Mouse (Mus musculus) WW6 (cell line): ENCODE results near the gene Secisbp2l.

Source experiments
- DNase-seq: peaks from one replicate; pipeline ENCODE4 v3.0.0-alpha.2; 2013; ENCODE audit warnings: low read depth, low spot score

Gene Secisbp2l

GRCm38 (mm10) chr2:125783868-125784267, 1.2 kb upstream of the Secisbp2l start:
- DNase-seq: no peak

- no peak for DNase-seq
Measured at GRCm38 (mm10) chr2:125781978-125782718, 522 bp downstream of the Secisbp2l start.

- DNase-seq: no peak
Measured at GRCm38 (mm10) chr2:125781006-125781405, 1.7 kb downstream of the Secisbp2l start.

- no peak for DNase-seq
Measured at GRCm38 (mm10) chr2:125778380-125778779, 4.3 kb downstream of the Secisbp2l start.

GRCm38 (mm10) chr2:125777018-125777417, 5.7 kb downstream of the Secisbp2l start:
- DNase-seq: no peak

- no peak for DNase-seq
Measured at GRCm38 (mm10) chr2:125775661-125776060, 7.0 kb downstream of the Secisbp2l start.

GRCm38 (mm10) chr2:125774846-125775245, 7.8 kb downstream of the Secisbp2l start:
- DNase-seq: no peak

- DNase-seq: no peak
Measured at GRCm38 (mm10) chr2:125765029-125765428, 17.6 kb downstream of the Secisbp2l start.

GRCm38 (mm10) chr2:125764531-125764930, 18.1 kb downstream of the Secisbp2l start:
- no peak for DNase-seq

- no peak for DNase-seq
Measured at GRCm38 (mm10) chr2:125749330-125749729, 33.3 kb downstream of the Secisbp2l start.

- no peak for DNase-seq
Measured at GRCm38 (mm10) chr2:125739338-125739737, 43.3 kb downstream of the Secisbp2l start.

GRCm38 (mm10) chr2:125738718-125739117, 44.0 kb downstream of the Secisbp2l start:
- no peak for DNase-seq

- no peak for DNase-seq
Measured at GRCm38 (mm10) chr2:125736025-125736343, 46.7 kb downstream of the Secisbp2l start.

- no peak for DNase-seq
Measured at GRCm38 (mm10) chr2:125735333-125736024, 47.2 kb downstream of the Secisbp2l start.

GRCm38 (mm10) chr2:125734741-125735140, 47.9 kb downstream of the Secisbp2l start:
- DNase-seq: no peak

- peak; percentile 87 for DNase-seq
Measured at GRCm38 (mm10) chr2:125731763-125732560, 50.7 kb downstream of the Secisbp2l start.

GRCm38 (mm10) chr2:125724546-125725114, 58.0 kb downstream of the Secisbp2l start:
- no peak for DNase-seq

- no peak for DNase-seq
Measured at GRCm38 (mm10) chr2:125724086-125724430, 58.6 kb downstream of the Secisbp2l start, which contains the start of gene Shc4. Shc4 (minus strand) TSS chr2:125724148.

- no peak for DNase-seq
Measured at GRCm38 (mm10) chr2:125723408-125724085, 59.1 kb downstream of the Secisbp2l start.

- DNase-seq: no peak
Measured at GRCm38 (mm10) chr2:125723086-125723407, 59.6 kb downstream of the Secisbp2l start.

GRCm38 (mm10) chr2:125716599-125716998, 66.1 kb downstream of the Secisbp2l start:
- DNase-seq: no peak

- DNase-seq: no peak
Measured at GRCm38 (mm10) chr2:125706510-125706921, 76.2 kb downstream of the Secisbp2l start.
